Mouse (Mus musculus) lung, postnatal 0 days (tissue): ENCODE measurements around the gene S100a6. TPM values are rescaled to one million over a fixed set of nuclear protein-coding genes. Genes with fewer than 3 reads are reported as not detected.

ENCODE experiments used
- ATAC-seq: fragments of 200-750 bp; cut with Nextera tagmentation; 2 replicates; pipeline ENCODE4 v1.8.0; 2017; ENCODE audit warnings: moderate library complexity
- DNase-seq: peaks from one replicate; pipeline ENCODE4 v3.0.0-alpha.2; 2016; ENCODE audit warnings: low spot score
- H3K27ac ChIP-seq: fragments of 300-500 bp; sonication (generic); 2 replicates; pipeline ENCODE4 v1.5.1; 2014; ENCODE audit warnings: antibody characterized with exemption, mild to moderate bottlenecking, low read length, mixed read lengths
- H3K27me3 ChIP-seq: fragments of 300-500 bp; sonication (generic); replicated peaks from 2 replicates; pipeline ENCODE4 v1.6.1; 2014; ENCODE audit warnings: low read length, mixed read lengths; ENCODE audit not compliant: insufficient read depth
- H3K36me3 ChIP-seq: fragments of 300-500 bp; sonication (generic); 2 replicates; pipeline ENCODE4 v1.6.1; 2014; ENCODE audit warnings: low read length, mixed read lengths; ENCODE audit not compliant: insufficient read depth
- H3K4me1 ChIP-seq: fragments of 300-500 bp; sonication (generic); 2 replicates; pipeline ENCODE4 v1.6.1; 2014; ENCODE audit warnings: antibody characterized with exemption, low read depth, low read length, mixed read lengths; ENCODE audit not compliant: insufficient read depth
- H3K4me2 ChIP-seq: fragments of 300-500 bp; sonication (generic); replicated peaks from 2 replicates; pipeline ENCODE4 v1.6.1; 2014; ENCODE audit warnings: low read depth, mild to moderate bottlenecking, low read length, moderate library complexity, mixed read lengths
- H3K4me3 ChIP-seq: fragments of 300-500 bp; sonication (generic); 2 replicates; pipeline ENCODE4 v1.5.1; 2014; ENCODE audit warnings: low read depth, low read length
- H3K9ac ChIP-seq: fragments of 300-500 bp; sonication (generic); replicated peaks from 2 replicates; pipeline ENCODE4 v1.6.1; 2014; ENCODE audit warnings: low read depth, mild to moderate bottlenecking
- H3K9me3 ChIP-seq: fragments of 300-500 bp; sonication (generic); 2 replicates; pipeline ENCODE4 v1.6.1; 2016; ENCODE audit warnings: low read length, mixed read lengths
- CTCF ChIP-seq: IDR thresholded peaks from 2 replicates; pipeline ENCODE4 v1.5.1; 2016; ENCODE audit warnings: antibody characterized with exemption, mild to moderate bottlenecking
- EP300 ChIP-seq: IDR thresholded peaks from 2 replicates; pipeline ENCODE4 v1.6.1; 2016; ENCODE audit warnings: antibody characterized with exemption, mild to moderate bottlenecking, control low read depth
- WGBS: fragments of 180-500 bp; shearing (Covaris S2); extraction: QIAGEN DNeasy Blood & Tissue Kit; methylation state at CpG from one replicate; pipeline ENCODE4 v1.1.7; 2014; 5-methylcytosine and 5-hydroxymethylcytosine counted together
- polyA plus RNA-seq: library from polyadenylated mRNA; unstranded; fragments of >200 nt; fragmentation: Nextera tagmentation; extraction: Ambion mirVana; gene quantifications from 2 replicates; pipeline ENCODE4 v1.2.1, GENCODE M21; 2015

S100a6 gene
- polyA plus RNA-seq, 1 experiment from 2014 or later: 1,618 TPM

GRCm38 (mm10) chr3:90603623-90604022, 9.1 kb upstream of the S100a6 start, which contains the start of gene S100a4:
S100a4 (plus strand) TSS chr3:90603771.
- 71% methylated on average over 3 of the region's 3 CpGs for WGBS
- Histone ChIP-seq H3K36me3 (no peaks in the 10 kb centered on the region), H3K4me3 (no peak within 1 kb of the TSS), H3K4me2 (no peak within 1 kb of the TSS), H3K9ac (no peak within 1 kb of the TSS), H3K4me1 (peaks cover 9% of the 10 kb centered on the region), H3K9me3 (no peaks in the 10 kb centered on the region), H3K27ac (peak within 1 kb of the TSS; percentile 68), H3K27me3 (no peaks in the 10 kb centered on the region)
- ATAC-seq (no peak), DNase-seq (no peak)
- TF ChIP-seq CTCF: no peak
- no peak for TF ChIP-seq EP300

GRCm38 (mm10) chr3:90604416-90604815, 8.3 kb upstream of the S100a6 start:
- 23% methylated on average over 4 of the region's 4 CpGs for WGBS
- Histone ChIP-seq H3K4me3 (no peak overlapping the region), H3K9me3 (no peaks in the 10 kb centered on the region), H3K4me2 (no peak overlapping the region), H3K27me3 (no peaks in the 10 kb centered on the region), H3K4me1 (peaks cover 9% of the 10 kb centered on the region), H3K36me3 (no peaks in the 10 kb centered on the region), H3K27ac (peak overlapping the region; percentile 68), H3K9ac (no peak overlapping the region)
- no peak for TF ChIP-seq CTCF
- 0 out of 2 replicates have a peak, but pooled peaks have one; percentile 10 for TF ChIP-seq EP300
- peak; percentile 88 for ATAC-seq
- peak; percentile 86 for DNase-seq

GRCm38 (mm10) chr3:90605049-90605448, 7.6 kb upstream of the S100a6 start:
- TF ChIP-seq EP300: no peak
- 74% methylated on average over 3 of the region's 3 CpGs for WGBS
- no peak overlapping the region for H3K9ac ChIP-seq
- no peak overlapping the region for H3K4me3 ChIP-seq
- no peaks in the 10 kb centered on the region for H3K36me3 ChIP-seq
- peak overlapping the region; percentile 68 for H3K27ac ChIP-seq
- DNase-seq (peak; percentile 23), ATAC-seq (peak; percentile 48)
- peaks cover 9% of the 10 kb centered on the region for H3K4me1 ChIP-seq
- H3K9me3 ChIP-seq: no peaks in the 10 kb centered on the region
- no peak overlapping the region for H3K4me2 ChIP-seq
- no peaks in the 10 kb centered on the region for H3K27me3 ChIP-seq

- Histone ChIP-seq H3K4me2 (no peak overlapping the region), H3K4me3 (no peak overlapping the region), H3K9me3 (no peaks in the 10 kb centered on the region), H3K9ac (no peak overlapping the region), H3K4me1 (peaks cover 9% of the 10 kb centered on the region), H3K27me3 (no peaks in the 10 kb centered on the region), H3K27ac (no peak overlapping the region), H3K36me3 (no peaks in the 10 kb centered on the region)
- DNase-seq (no peak), ATAC-seq (no peak)
- 75% methylated on average over 2 of the region's 2 CpGs for WGBS
- TF ChIP-seq CTCF (no peak), EP300 (no peak)
Observed at GRCm38 (mm10) chr3:90605736-90606135, 6.9 kb upstream of the S100a6 start.

- Histone ChIP-seq H3K36me3 (no peaks in the 10 kb centered on the region), H3K27me3 (no peaks in the 10 kb centered on the region), H3K27ac (no peak overlapping the region), H3K9me3 (no peaks in the 10 kb centered on the region), H3K4me2 (no peak overlapping the region), H3K4me3 (no peak overlapping the region), H3K4me1 (peaks cover 9% of the 10 kb centered on the region), H3K9ac (no peak overlapping the region)
- ATAC-seq (peak; percentile 35; the same call in 1 of the 2 replicates), DNase-seq (peak; percentile 50)
- WGBS: 70% methylated on average over 6 of the region's 6 CpGs
- TF ChIP-seq CTCF (no peak), EP300 (no peak)
Observed at GRCm38 (mm10) chr3:90606185-90606584, 6.5 kb upstream of the S100a6 start.

- Histone ChIP-seq H3K27ac (no peak overlapping the region), H3K9me3 (no peaks in the 10 kb centered on the region), H3K36me3 (no peaks in the 10 kb centered on the region), H3K9ac (no peak overlapping the region), H3K27me3 (no peaks in the 10 kb centered on the region), H3K4me2 (no peak overlapping the region), H3K4me1 (peaks cover 9% of the 10 kb centered on the region), H3K4me3 (no peak overlapping the region)
- DNase-seq (no peak), ATAC-seq (no peak)
- no peak for TF ChIP-seq CTCF
- no peak for TF ChIP-seq EP300
- WGBS: 86% methylated on average over 3 of the region's 3 CpGs
Observed at GRCm38 (mm10) chr3:90607361-90607760, 5.3 kb upstream of the S100a6 start.

- Histone ChIP-seq H3K36me3 (no peaks in the 10 kb centered on the region), H3K4me1 (peaks cover 16% of the 10 kb centered on the region), H3K9ac (no peak within 1 kb of the TSS), H3K27ac (no peak within 1 kb of the TSS), H3K4me2 (no peak within 1 kb of the TSS), H3K9me3 (no peaks in the 10 kb centered on the region), H3K27me3 (no peaks in the 10 kb centered on the region), H3K4me3 (no peak within 1 kb of the TSS)
- ATAC-seq (no peak), DNase-seq (no peak)
- no peak for TF ChIP-seq CTCF
- TF ChIP-seq EP300: no peak
- WGBS: 62% methylated on average over 3 of the region's 3 CpGs
Observed at GRCm38 (mm10) chr3:90608223-90608622, 4.5 kb upstream of the S100a6 start, which contains the start of gene S100a5. S100a5 (plus strand) TSS chr3:90608523.
